Mouse (Mus musculus) adrenal gland, postnatal 4 days (tissue): ENCODE results near the gene Rad54l2. TPM values are rescaled to one million over a fixed set of nuclear protein-coding genes. Genes with fewer than 3 reads are reported as not detected.

ENCODE experiments used
- DNase-seq, 2 experiments: peaks; one replicate each; pipeline ENCODE4 v3.0.0; 2021 to 2022; ENCODE audit warnings: low spot score in 2 of 2, mixed read lengths in 2 of 2
- long read RNA-seq, 2 experiments: library from polyadenylated mRNA; stranded (forward); transcript quantifications; one replicate each; pipeline ENCODE4 v2.0.0; 2021
- total RNA-seq, 2 experiments: library from RNA; stranded (reverse); gene quantifications; 2 replicates each; pipeline ENCODE4 v1.2.3; 2021

The Rad54l2 gene
- 10 to 100 TPM; 27.5 to 27.8 TPM for total RNA-seq
- long read RNA-seq, experiment 1, partial matches to known transcripts = 0 of 1 reads
- long read RNA-seq, experiment 1, other reads (novel, unspliced or antisense) = 1 of 1 reads
- long read RNA-seq, experiment 2, partial matches to known transcripts = 1 of 4 reads
- long read RNA-seq, experiment 2, other reads (novel, unspliced or antisense) = 3 of 4 reads

GRCm38 (mm10) chr9:106788812-106789321 lies at the start of gene Rad54l2:
TSS of gene Rad54l2 (minus strand) at chr9:106789194.
- peak; percentile 82 to 89 for DNase-seq

- DNase-seq = peak; percentile 67 to 79
These were observed 33.5 kb upstream of the Rad54l2 start for GRCm38 (mm10) chr9:106822381-106823104.

- peak; percentile 56 to 80 for DNase-seq
These were observed 32.8 kb upstream of the Rad54l2 start, which contains the start of gene Dcaf1 for GRCm38 (mm10) chr9:106821618-106822380. TSS of gene Dcaf1 (plus strand) at chr9:106821874.

- DNase-seq = no peak
These were observed 32.1 kb upstream of the Rad54l2 start for GRCm38 (mm10) chr9:106821050-106821617.

- no peak for DNase-seq
These were observed 30.2 kb upstream of the Rad54l2 start for GRCm38 (mm10) chr9:106819201-106819600.

DNA sequence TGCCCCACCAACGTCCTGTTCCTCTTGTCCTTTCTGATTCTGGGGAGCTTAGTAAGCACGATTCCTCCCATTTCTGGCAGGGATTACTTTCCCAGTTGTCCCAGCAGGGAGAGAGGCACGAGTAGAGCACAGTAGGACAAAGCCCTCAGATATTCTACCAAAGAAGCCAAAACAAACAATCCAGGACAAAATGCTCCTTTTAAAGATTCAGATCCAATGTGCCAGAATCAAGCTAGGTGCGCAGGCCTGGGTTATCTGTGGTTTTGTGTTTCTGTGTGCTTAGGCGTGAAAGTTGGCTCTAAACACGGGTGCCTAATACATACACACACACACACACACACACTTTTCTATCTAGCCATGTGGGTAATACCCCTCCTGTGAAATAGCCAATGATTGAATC lies 29.2 kb upstream of the Rad54l2 start:
- no peak for DNase-seq

GRCm38 (mm10) chr9:106806503-106806902 lies 17.5 kb upstream of the Rad54l2 start:
- DNase-seq = no peak

- no peak for DNase-seq
These were observed 1.8 kb upstream of the Rad54l2 start for GRCm38 (mm10) chr9:106790831-106791230.

DNA sequence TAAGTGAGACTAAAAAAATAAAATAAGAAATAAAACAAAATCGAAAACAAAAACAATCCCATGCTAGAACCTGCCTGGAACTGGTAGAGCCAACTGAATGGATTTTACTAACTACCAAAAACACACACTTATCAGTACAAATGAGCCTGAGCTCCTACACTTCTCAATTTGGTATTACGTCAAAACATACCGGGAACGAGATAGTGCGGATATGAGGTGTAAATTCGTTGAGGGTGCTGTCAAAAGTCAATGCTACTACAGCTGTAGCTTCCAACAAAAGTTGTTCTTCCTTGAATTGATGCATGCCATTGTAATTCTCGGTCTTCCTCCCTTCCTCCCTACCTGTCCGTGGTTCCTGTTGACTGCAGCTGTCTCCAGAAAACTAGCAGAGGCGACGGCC lies 369 bp upstream of the Rad54l2 start:
- DNase-seq = no peak

- no peak for DNase-seq
These were observed 799 bp downstream of the Rad54l2 start for GRCm38 (mm10) chr9:106787979-106788811.

GRCm38 (mm10) chr9:106785206-106785605 lies 3.8 kb downstream of the Rad54l2 start:
- no peak for DNase-seq

DNA sequence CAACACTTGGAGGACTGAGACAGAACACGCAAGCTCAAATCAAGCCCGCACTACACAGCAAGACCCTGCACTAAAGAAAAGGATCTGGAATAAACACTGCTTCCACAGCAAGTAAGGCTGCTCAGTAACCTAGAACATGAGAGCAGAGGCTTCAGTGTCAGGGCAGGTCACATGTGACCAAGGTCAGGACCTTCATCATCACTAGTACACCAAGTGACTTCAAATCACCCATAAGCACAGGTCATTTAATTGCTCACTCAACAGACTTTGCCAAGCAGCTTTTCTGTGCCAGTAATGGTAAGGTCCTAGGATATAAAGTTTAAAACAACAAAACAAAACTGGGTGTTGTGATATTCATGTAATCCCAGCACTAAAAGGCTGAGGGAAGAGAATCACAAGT lies 5.4 kb downstream of the Rad54l2 start:
- DNase-seq = no peak

GRCm38 (mm10) chr9:106780086-106780485 lies 8.9 kb downstream of the Rad54l2 start:
- DNase-seq = no peak

- DNase-seq = no peak
These were observed 10.7 kb downstream of the Rad54l2 start for GRCm38 (mm10) chr9:106778319-106778718.

DNA sequence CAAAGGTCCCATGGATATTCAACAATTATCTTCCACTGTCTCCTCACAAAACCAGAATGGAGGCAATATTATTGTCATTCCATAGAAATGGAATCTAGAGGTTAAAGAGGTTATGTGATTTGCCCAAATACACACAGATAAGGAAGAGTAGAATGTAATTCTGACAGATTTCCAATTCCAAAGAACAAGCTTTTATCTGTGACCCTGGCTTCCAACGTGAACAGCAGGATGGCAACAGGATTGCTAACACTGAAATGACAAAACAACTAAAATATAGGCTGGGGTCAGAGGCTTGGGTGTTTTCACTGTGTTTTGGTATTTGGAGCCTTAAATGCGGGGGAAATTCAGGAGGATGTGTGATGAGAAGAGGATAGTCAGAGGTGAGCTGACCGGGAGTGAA lies 11.6 kb downstream of the Rad54l2 start:
- no peak for DNase-seq

DNA sequence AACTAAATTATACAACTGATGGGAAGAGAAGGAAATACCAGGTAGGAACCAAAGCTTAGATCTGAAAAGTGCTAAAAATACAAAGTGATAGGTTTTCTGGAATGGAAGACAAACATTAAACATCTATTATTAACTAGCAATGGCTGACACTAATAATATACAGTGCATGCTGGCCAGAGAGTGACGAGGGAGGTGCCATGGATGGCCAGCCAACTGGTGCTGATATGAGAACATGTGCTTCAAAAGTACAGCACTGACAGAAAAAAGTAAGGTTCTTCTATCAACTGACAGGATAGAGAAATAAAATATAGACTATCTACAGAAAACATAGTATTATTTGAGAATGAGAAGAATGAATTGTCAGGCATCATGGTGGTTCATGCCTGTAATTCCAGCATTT lies 12.9 kb downstream of the Rad54l2 start:
- DNase-seq = no peak

DNA sequence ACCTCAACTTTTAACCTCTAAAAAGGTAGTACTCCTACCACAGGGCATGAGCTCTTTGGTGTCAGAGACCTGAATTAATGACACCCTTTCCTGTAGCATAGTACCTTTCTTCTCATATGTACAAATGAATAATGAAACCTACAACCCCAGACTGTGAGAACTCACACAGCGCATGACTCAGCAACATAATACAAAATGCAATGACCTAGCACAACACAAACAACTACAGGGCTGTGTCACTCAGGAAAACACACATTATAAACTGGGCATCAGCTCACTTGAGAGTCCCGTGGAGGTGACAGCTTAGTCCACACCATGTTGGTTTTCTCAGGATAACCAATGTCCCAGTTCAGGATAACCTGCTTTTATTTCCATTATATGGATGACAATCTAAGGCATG lies 17.2 kb downstream of the Rad54l2 start:
- no peak for DNase-seq

DNA sequence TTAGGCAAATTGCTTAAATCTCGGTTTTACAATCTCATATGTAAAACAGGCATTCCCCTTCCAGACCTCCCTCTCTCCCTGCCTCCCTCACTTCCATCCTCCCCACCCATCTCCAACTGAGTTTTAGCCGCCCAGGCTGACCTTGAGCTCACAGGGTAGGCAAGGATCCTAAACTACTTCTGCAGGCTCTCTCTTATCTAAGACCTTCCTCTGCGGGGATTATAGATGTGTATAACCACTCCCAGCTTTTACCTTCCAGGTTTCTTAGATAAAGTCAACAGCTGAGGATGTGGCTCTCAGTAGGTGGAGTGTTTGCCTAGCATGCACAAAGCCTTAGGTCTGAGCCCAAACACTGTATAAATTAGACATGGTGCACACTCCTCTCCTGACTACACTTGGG lies 18.8 kb downstream of the Rad54l2 start:
- no peak for DNase-seq

GRCm38 (mm10) chr9:106769781-106770180 lies 19.2 kb downstream of the Rad54l2 start:
- DNase-seq = no peak

GRCm38 (mm10) chr9:106756421-106756820 lies 32.6 kb downstream of the Rad54l2 start:
- no peak for DNase-seq

DNA sequence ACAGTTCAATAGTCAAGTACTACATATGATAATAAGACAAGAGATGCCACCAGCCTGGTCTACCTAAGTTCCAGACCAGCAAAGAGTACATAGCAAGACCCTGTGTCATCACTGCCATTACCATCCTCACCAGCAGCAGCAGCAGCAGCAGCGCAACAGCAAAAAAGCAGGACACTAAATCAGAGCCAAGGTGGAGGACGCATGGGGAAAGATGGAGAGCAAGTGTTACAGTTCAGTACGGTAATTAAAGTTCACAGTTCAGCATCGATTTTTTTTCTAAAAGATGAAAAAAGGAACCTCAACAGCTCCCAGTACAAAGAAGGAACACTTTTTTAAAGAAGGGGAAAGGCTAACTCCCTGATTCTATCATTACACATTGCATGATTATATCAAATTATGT lies 33.2 kb downstream of the Rad54l2 start:
- DNase-seq = no peak
